Mouse (Mus musculus) CH12.LX (cell line): ENCODE measurements around the gene Atp6v0a4.

Source experiments
- EP300 ChIP-seq: IDR thresholded peaks from 2 replicates; pipeline ENCODE4 v1.6.1; 2011; ENCODE audit warnings: low read length, improper control_type of control experiment
- MAZ ChIP-seq: IDR thresholded peaks from 2 replicates; pipeline ENCODE4 v1.6.1; 2012; ENCODE audit warnings: low read depth, mild to moderate bottlenecking, inconsistent platforms, low read length, improper control_type of control experiment, moderate library complexity
- POLR2A ChIP-seq: IDR thresholded peaks from 2 replicates; pipeline ENCODE4 v1.6.1; 2011; ENCODE audit warnings: low read depth, mild to moderate bottlenecking, improper control_type of control experiment, low read length
- POLR2AphosphoS2 ChIP-seq: IDR thresholded peaks from 2 replicates; pipeline ENCODE4 v1.6.1; 2011; ENCODE audit warnings: low read depth, low read length, improper control_type of control experiment
- RCOR1 ChIP-seq: conservative IDR thresholded peaks from 2 replicates; pipeline ENCODE4 v1.6.1; 2012; ENCODE audit warnings: low read depth, mild to moderate bottlenecking, inconsistent platforms, low read length, improper control_type of control experiment

DNA sequence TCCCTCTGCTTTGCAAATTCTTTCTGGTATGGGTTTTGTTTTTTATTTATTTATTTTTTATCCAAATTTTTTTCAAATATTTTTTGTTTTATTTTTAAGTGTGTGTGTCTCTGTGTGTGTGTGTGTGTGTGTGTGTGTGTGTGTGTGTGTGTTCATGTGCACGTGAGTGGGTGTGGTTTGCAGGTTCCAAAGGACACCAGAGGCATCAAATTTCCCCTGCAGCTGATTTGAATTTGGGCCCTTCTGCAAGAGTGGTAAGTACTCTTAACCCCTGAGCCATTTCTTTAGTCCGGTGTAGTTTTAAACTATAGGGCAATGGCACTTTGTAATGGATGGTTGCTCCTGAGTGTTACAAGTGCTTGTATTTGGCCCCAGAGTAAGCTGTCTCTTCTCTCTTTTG, 96.2 kb downstream of the Atp6v0a4 start:
- TF ChIP-seq MAZ: no peak
- no peak for TF ChIP-seq EP300
- no peak for TF ChIP-seq POLR2AphosphoS2
- no peak for TF ChIP-seq RCOR1
- TF ChIP-seq POLR2A: no peak
